Mouse (Mus musculus) cerebellum, postnatal 4 days (tissue): ENCODE data around the gene Gm10647.
"Not testable (repeated sequence)": the region's sequence is repeated elsewhere in the genome, so short reads cannot be mapped to it uniquely, and the experiment has no call there.

ENCODE experiments used
- DNase-seq, 2 experiments: peaks; one replicate each; pipeline ENCODE4 v3.0.0; 2022; ENCODE audit warnings: low spot score in 2 of 2, mixed read lengths in 1 of 2

Gm10647 gene

DNA sequence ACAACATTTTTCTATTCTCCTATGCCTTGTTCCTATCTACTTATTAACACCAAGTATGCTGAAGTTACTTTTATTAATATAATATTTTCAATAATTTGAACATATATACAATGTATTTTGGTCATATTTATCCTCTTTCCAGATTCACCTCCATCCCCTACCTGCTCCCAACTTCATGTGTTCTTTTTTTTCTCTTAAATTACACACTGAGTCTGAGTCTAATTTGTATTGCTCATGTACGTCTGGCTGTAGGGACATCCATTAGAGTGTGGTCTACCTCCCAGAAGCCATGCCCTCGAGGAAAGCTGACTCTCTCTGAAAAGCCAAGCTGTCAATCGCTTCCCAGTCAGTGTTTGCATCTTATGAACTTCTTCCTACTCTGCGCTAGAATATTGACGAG is at the start of gene Gm10647:
TSS of gene Gm10647 (plus strand) at position 301 of the 400 bp plus-strand sequence.
- no peak for DNase-seq

DNA sequence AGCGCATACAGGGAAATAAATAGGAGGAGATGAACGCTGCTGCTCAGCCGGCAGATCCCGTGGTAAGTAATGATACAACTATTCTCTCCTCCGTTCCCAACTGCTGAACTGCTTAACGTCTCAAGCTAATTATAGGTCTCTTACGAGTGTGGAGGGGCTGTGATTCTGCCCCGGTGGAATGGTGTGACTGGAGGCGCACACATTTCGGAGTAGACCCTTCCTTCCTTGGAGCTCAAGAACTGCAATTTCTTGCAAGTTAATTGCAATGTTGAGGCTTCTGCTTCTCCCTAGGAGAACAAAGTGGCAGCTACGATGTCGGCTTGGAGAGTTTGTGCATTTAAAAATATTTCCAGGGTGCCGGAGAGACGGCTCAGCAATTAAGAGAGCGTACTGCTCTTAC is 48.4 kb upstream of the Gm10647 start:
- no peak for DNase-seq

DNA sequence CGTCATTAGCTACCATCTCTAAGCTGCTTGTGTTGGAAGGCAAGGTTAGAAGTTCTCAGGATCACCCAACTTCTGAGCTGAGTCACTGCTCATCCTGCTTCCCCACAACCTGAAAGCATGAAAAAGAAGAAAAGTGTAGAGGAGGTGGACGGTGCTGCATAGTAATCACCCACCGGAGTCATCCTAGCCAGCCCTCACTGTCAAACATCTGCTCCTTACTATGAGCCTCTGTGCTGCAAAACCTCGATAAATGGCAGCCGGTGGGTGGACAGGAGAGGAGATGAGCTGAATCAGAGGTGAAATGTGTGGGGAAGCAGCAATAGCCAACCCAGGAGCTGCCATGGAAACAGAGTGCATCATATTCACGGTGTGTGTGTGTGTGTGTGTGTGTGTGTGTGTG is 44.0 kb upstream of the Gm10647 start:
- DNase-seq, result no peak

DNA sequence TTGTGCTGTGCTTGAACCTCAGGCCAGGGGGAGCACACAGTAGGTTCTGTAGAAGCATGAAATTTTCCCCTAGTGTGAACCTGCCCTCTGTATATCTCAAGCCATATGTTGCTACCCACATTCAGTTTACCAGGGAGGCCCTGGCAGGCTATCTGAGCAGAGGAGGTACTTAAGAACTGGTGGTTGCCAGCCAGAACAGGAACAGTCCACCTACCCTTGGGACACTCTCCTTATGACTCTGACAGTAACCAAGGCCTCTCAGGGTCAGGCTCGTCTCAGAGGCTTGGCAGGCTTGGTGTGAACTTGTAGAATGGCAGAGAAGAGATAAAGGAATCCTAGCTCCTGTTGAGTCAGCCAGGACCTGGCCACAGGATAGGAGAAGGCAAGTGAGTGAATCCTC is 35.8 kb upstream of the Gm10647 start:
- DNase-seq, result no peak

DNA sequence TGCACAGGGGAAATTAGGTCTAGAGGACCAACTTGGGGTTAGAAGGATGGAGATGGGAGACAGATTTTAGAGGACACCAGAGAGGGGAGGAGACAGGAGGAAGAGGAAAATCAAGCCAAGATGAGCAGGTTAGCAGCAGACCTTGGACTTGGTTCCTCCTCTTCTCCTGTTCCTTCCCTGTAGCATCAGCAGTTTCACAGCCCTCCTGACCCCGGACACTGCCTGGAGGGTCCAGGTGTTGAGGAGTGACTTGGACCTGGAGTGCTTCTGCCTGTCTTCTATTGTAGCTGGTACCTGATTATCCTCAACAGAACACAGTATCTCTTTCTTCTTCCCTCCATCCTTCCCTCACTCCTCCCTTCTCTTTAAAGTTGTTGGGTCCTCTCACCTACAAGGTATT is 28.1 kb upstream of the Gm10647 start:
- no peak for DNase-seq

DNA sequence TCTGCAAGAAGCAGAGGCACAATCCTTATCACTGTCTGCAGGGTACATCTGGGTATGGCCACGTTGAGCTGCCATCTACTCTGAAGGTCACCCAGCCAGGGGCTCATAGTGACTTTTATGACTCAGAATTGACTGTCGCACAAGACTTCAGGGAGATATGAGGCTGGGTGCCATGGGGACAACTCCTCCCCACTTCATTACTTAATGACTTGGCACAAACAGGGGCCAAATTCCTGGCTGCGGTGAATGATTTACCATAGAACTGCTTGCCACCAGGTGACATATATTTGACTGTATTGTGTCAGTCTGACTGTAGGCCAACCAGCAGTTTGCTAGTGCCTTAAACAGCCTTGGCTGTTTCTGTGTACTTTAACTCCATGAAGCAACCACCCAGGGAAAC is 27.6 kb upstream of the Gm10647 start:
- no peak for DNase-seq

DNA sequence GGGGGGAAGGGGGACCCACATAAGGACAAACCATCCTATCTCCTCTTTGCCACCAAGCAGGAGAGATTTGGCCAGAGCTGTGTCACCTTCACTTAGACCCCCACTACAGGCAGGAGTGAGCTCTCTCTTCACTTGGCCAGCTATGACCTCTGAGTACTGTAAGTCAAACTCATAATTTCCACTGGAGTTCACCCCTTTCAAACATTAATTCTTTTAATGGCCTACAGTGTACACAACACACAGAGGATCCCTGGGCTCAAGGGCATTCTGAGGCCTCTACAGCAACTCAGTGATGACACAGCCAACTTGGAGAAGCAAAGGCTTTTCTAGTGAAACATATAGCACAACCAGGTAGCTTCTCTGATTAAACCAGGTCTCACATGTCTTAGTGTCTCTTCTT is 26.1 kb upstream of the Gm10647 start:
- no peak for DNase-seq

DNA sequence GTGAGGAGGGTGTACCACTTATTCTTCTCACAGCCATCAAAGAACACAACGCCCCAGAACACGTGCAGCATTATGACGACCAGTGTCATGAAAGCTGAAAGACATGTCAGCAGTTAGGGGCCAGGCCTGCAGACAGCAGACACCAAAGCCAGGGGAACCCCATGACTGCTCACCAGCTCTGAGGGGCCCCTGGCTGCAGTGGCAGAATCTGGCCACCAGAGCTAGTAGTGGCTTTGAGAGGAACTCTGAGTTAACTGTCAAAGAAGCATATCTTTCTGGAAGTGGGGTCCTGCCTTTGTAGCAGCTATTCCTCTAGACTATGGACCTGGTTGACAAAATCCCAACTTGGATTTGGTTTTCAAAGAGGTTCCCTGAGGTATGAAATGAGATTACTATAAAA is 12.3 kb upstream of the Gm10647 start:
- DNase-seq, result not testable (repeated sequence)

DNA sequence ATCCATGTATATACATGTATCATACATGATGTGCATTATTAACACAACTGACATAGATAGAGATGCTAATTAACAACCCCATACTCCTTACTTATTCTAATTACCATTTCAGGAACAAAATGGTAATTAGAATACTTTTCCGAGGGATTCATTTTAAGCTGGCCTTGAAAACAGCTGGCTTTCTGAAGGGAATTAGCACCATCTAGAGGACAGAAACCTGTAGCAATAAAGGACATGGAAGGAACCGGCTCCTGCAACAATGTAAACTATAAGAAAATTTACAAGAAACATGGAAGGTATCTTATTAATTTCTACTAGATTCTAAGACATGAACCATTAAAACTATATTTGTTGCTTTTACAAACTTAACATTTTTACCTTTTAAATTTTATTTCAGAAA is 9.0 kb upstream of the Gm10647 start:
- DNase-seq, result no peak

DNA sequence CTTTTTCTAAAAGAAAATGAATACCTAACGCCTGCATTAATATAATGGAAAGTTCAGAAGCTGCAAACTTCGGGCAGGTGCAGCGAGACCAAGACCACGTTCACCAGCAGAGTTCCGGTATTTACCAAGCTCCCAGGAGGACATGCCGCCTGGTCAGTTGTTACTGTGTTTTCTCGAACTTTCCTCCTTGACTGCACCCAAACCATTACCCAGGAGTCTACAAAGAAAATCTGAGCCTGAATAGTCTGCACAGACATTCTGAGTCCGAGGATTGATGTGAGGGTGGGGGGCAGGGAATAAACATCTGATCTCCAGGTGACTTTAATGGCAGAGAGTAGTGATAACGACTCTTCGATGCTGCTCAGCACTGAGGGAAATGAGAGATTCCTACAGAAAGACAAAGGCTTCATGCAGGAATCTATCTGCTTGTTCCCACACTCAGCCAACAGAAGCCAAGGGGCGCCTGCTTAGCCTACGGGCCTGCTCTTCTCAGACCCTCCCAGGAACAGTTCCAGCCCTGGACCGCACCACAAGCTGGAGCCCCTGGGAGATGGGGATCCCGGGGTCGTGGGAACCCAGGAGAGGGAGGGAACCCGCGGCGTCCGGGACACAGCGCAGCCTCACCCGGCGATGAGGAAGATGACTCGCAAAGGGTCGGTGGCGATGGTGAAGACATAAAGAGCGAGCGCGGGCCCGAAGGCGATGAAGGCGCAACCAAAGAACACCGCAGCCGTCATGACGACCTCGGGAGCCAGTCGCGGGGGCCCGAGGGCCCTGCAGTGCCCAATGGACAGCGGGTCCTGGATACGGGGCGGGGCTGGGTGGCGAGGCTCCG is 2.0 kb upstream of the Gm10647 start:
- DNase-seq, result no peak

DNA sequence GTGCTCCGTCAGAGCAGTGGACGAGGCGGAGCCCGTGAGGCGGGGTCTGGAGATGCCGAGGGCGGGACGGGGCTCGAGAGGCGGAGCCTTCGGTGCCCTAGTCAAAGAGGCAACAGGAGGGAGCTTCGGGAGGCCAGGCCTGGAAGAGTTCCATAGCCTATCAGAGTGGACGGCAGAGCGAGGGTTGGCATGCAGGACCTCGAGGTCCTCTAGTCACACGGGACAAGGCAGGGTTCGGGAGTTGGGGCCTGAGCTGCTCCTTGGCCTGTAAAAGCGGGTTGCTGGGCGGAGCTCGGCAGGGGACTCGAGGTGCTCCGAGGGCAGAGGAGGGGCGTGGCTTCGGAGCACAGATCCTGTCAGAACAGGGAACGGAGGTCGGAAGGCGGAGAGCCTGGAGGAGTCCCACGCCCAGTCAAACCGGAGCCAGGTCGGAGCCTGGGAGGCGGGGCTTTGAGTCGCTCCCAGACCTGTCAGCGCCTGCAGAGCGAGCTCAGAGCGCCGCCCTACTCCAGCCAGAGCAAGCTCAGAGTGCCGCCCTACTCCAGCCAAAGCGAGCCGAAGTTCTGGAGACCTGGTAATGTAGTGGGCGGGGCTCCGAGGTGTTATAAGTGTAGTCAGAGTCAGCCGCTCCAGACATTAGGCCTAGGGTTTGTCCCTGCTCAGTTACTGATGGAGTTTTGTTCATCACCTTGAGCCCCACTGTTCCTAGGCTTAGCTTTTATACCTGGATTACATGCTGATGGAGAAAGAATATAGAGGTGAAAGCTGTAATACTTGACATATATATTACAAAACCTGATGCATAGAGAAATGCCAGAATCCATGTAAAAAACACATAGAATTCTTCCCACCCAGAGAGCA is 1.1 kb upstream of the Gm10647 start, which contains the start of gene Aph1b:
TSS of gene Aph1b (minus strand) at position 27 of the 861 bp plus-strand sequence.
- peak; percentile 83 to 90 for DNase-seq

DNA sequence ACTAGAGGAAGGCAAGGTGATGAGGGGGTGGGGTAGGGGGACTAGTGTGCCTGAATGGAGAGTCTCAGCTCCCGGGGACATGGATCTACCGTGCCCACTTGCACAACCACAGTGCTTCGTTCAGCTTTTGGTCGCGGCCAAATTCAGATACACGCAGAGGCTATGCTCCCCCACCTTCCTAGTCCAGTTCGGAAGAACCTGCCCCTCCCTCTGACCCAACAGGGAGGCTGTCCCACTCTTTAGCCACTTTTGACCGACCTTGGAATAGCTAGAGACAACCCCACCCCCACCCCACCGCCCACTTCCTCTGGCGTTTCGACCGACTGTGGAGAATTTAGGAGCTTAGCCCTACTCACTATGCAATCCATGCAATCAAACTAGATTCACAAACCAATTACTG is 5.1 kb downstream of the Gm10647 start:
- no peak for DNase-seq

DNA sequence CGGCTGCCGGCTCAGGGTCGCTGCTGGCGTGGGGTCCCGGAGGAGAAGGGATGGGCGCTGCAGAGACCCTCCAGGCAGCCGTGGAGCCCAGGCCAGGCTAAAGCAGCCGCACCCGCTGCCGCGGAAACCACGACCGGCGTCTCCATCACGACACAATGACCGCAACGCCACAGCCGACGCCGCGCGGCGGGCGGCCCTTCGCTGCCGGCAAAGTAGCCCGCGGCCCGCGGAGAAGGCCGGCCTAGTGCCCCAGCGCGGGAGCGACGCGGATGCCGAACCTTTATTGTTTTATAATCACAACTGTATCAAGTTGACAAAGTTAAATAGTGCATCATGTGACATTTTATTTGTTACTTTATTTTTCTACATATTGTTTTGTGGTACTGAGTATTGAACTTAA is 9.1 kb downstream of the Gm10647 start:
- DNase-seq, result not testable (repeated sequence)

DNA sequence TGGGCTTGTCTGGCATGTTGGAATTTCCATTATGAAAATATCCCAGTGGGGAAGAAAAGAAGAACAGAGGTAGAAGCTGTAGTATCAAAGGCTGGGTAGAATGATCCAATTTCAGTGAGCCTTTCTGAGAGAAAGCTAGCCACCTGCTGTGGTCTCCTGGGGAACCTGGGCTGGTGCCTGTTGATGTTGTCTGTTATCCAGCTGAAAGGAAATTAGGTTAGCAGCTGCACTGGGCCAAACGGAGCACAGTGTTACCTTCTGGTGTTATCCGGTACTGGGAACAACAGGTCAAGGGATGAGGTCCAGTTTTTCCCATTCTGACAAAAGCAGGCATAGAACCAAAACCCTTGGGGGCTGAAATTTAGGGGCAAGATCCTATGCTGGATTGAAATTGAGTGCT is 16.6 kb downstream of the Gm10647 start:
- no peak for DNase-seq

DNA sequence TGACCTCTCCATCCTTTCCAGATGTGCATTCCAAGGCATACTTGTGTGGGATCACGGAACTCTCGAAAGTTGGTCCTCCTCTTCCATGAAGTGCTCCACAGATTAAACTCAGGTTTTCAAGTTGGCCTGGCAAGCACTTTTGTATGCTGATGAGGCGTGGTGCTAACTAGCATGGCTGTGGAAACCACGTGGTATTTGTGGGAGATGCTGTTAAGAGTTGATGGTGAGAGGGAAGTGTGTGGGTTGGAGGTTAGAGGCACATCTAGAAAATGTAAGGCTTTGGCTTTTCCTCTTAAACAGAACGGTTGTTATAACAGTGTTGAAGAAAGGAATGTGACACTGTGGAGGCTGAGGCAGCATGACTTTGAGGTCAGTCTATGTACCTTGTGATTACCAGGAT is 24.2 kb downstream of the Gm10647 start:
- no peak for DNase-seq

DNA sequence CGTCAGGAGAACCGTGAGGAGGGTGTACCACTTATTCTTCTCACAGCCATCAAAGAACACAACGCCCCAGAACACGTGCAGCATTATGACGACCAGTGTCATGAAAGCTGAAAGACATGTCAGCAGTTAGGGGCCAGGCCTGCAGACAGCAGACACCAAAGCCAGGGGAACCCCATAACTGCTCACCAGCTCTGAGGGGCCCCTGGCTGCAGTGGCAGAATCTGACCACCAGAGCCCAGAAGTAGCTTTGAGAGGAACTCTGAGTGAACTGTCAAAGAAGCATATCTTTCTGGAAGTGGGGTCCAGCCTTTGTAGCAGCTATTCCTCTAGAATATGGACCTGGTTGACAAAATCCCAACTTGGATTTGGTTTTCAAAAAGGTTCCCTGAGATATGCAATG is 25.4 kb downstream of the Gm10647 start:
- DNase-seq, result not testable (repeated sequence)

DNA sequence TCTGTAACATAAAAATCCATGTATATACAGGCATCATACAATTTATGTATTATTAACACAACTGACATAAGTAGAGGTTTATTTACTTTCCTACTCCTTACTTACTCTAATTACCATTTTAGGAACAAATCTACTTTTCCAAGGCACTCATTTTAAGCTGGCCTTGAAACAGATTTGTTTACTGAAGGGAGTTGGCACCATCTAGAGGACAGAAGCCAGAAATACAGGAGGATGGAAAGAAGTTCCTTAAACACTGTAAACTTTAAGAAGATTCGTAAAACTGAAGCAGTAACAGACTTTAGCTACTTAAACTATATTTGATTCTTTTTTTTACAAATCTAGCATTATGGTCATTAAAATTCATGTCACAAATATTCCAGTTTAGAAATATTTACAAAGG is 29.2 kb downstream of the Gm10647 start:
- no peak for DNase-seq

DNA sequence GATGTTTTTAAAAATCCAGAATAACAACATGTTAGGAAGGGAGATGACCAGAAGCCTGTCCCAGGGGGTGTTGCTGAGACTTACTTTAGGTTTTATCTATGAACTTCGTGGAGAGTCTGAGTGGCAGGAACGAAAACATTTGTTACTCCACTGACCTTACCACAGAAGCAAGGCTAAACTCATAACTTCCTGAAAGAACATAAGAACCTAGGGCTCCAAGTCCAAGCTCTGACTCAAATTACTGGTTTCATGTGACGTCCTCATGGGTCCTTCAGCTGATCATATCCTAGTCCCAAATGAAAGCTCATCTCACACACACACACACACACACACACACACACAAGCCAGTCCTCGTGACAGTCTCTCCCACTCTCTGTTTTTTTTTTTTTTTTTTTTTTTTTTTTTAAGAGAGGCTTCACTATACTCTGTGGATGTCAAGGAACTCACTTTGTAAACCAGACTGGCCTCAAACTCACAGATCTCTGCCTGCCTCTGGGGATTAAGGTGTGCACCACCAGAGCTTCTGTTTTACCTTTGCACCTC is 35.6 kb downstream of the Gm10647 start:
- no peak for DNase-seq

DNA sequence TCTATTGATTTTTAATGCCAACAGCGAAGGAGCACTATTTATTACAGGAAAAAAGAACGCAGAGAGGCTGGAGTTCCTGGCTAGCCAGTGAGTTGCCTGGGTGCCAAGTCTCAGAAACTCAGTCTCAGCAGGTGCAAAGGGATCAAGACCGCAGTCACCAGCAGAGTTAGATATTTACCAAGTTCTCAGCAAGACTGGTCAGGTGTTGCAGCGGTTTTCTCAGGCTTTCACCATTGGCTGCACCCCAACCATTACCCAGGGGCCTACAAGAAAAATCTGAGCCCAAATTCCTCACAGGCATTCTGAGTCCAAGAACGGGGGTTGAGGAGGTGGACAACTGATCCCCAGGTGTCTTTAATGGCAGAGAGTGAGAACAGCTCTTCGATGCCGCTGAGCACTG is 37.0 kb downstream of the Gm10647 start:
- peak in 1 of 2 experiments; percentile 4 for DNase-seq

DNA sequence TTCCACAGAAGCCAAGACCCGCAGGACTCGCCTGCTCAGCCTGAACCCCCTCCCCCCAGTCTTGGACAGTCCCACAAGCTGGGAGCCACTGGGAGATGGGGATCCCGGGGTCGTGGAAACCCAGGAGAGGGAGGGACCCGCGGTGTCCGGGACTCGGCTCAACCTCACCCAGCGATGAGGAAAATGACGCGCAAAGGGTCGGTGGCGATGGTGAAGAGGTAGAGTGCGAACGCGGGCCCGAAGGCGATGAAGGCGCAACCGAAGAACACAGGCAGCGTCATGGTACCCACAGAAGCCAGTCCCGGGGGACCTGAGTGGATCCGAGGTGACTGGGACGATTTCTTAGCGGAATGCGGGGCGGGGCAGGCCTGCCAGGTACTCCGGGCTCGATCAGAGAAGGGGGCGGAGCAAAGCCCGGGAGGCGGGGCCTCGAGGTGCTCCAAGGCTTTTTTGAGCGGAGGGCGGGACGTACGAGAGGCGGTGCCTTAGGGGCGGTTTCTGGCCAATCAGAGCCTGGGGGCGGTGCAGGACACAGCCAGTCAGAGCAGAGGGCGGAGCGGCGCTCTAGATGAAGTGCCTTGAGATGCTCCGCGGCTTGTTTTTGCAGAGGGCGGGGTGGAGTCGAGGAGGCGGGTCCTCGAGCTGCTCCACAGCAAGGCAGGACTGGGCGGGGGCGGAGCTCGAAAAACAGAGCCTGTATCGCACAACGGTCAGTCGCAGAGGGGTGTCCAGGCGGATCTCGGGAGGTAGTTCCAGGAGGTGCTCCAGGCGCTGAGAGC is 37.7 kb downstream of the Gm10647 start, which contains the start of gene Aph1c:
TSS of gene Aph1c (minus strand) at position 409 of the 779 bp plus-strand sequence.
- peak; percentile 94 to 96 for DNase-seq

DNA sequence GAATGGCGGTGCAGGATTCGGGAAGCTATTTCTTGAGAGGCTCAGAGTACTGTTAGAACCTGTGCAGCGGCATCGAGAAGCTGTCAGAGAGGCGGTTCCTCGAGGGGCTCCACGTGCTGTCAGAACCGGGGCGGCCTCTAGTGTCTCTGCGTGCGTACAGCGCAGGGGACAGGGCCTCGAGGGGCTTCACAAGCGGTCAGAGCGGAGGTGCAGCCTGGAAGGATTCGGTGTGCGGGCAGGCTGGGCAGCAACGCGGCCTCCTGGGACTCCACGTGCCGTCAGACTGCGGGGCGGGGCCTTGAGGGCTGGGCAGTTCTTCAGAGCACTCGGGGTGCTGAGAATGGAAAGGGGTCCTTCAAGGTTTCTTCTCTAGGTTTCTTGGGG is 38.2 kb downstream of the Gm10647 start:
- no peak for DNase-seq

DNA sequence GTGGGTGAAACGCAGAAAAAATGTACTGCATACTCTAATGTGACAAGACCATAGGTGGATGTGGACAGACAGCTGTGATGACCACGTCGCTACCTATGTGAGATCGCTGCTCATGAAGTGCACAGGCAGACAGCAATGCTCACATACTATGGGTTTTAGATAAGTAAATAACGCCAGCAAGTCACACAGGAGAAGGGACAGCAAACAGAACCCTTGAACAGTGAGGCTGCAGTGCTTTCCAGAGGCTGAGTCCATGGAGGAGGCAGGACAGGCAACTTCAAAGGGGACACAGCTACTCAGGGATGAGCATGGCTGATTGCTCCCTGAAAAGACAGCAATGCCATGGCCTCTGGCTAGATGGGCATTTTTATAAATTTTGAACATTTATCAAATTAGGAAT is 50.0 kb downstream of the Gm10647 start:
- no peak for DNase-seq
